Mouse (Mus musculus) hindbrain, embryonic 16.5 days (tissue): ENCODE results near the gene Ccdc71. TPM values are rescaled to one million over a fixed set of nuclear protein-coding genes. Genes with fewer than 3 reads are reported as not detected.

Source experiments
- ATAC-seq: fragments of 200-750 bp; cut with Nextera tagmentation; 2 replicates; pipeline ENCODE4 v1.8.0; 2017; ENCODE audit warnings: moderate TSS enrichment, moderate library complexity
- H3K27ac ChIP-seq: fragments of 300-500 bp; sonication (generic); 2 replicates; pipeline ENCODE4 v1.5.1; 2014; ENCODE audit warnings: low read depth, mild to moderate bottlenecking, control low read depth, low read length, moderate library complexity
- H3K27me3 ChIP-seq: fragments of 300-500 bp; sonication (generic); replicated peaks from 2 replicates; pipeline ENCODE4 v1.6.1; 2014; ENCODE audit warnings: low read length; ENCODE audit not compliant: control insufficient read depth, insufficient read depth
- H3K36me3 ChIP-seq: fragments of 300-500 bp; sonication (generic); 2 replicates; pipeline ENCODE4 v1.6.1; 2014; ENCODE audit warnings: mild to moderate bottlenecking, low read length, moderate library complexity, mixed read lengths; ENCODE audit not compliant: control insufficient read depth, insufficient read depth
- H3K4me1 ChIP-seq: fragments of 300-500 bp; sonication (generic); 2 replicates; pipeline ENCODE4 v1.6.1; 2014; ENCODE audit warnings: low read depth, low read length; ENCODE audit not compliant: control insufficient read depth, insufficient read depth
- H3K4me2 ChIP-seq: fragments of 300-500 bp; sonication (generic); 2 replicates; pipeline ENCODE4 v1.6.1; 2014; ENCODE audit warnings: mild to moderate bottlenecking, low read length, control low read depth, moderate library complexity
- H3K4me3 ChIP-seq: fragments of 300-500 bp; sonication (generic); 2 replicates; pipeline ENCODE4 v1.5.1; 2014; ENCODE audit warnings: mild to moderate bottlenecking, low read length, control low read depth, moderate library complexity
- H3K9ac ChIP-seq: fragments of 300-500 bp; sonication (generic); 2 replicates; pipeline ENCODE4 v1.6.1; 2014; ENCODE audit warnings: low read depth, mild to moderate bottlenecking, control low read depth, low read length, moderate library complexity
- H3K9me3 ChIP-seq: fragments of 300-500 bp; sonication (generic); 2 replicates; pipeline ENCODE4 v1.6.1; 2014; ENCODE audit warnings: mild to moderate bottlenecking, low read length, moderate library complexity; ENCODE audit not compliant: control insufficient read depth
- WGBS: fragments of 180-500 bp; shearing (Covaris S2); extraction: QIAGEN DNeasy Blood & Tissue Kit; methylation state at CpG from one replicate; pipeline ENCODE4 v1.1.7; 2014; 5-methylcytosine and 5-hydroxymethylcytosine counted together
- polyA plus RNA-seq: library from polyadenylated mRNA; unstranded; fragments of >200 nt; fragmentation: Nextera tagmentation; extraction: Ambion mirVana; gene quantifications from 2 replicates; pipeline ENCODE4 v1.2.1, GENCODE M21; 2015

The Ccdc71 gene
- polyA plus RNA-seq, 1 experiment from 2014 or later: 57.6 TPM

GRCm38 (mm10) chr9:108491286-108491580, 30.9 kb downstream of the Ccdc71 start:
- WGBS: 12% methylated on average over 12 of the region's 12 CpGs
- H3K27me3 ChIP-seq: no peaks in the 10 kb centered on the region
- peaks cover 33% of the 10 kb centered on the region for H3K36me3 ChIP-seq
- H3K4me1 ChIP-seq: peaks cover 19% of the 10 kb centered on the region
- peak overlapping the region; percentile 93 for H3K4me3 ChIP-seq
- H3K9ac ChIP-seq: peak overlapping the region; percentile 94
- H3K27ac ChIP-seq: peak overlapping the region; percentile 95
- H3K9me3 ChIP-seq: no peaks in the 10 kb centered on the region
- ATAC-seq: no peak
- H3K4me2 ChIP-seq: peak overlapping the region; percentile 59

- Histone ChIP-seq H3K27ac (no peak overlapping the region), H3K36me3 (peaks cover 41% of the 10 kb centered on the region), H3K9ac (peak overlapping the region; percentile 94), H3K4me3 (peak overlapping the region; percentile 2), H3K4me2 (peak overlapping the region; percentile 59), H3K9me3 (no peaks in the 10 kb centered on the region), H3K4me1 (peaks cover 19% of the 10 kb centered on the region), H3K27me3 (no peaks in the 10 kb centered on the region)
- 85% methylated on average over 16 of the region's 16 CpGs for WGBS
- ATAC-seq: no peak
Observed at GRCm38 (mm10) chr9:108492043-108492750, 31.9 kb downstream of the Ccdc71 start.

GRCm38 (mm10) chr9:108493246-108493645, 32.9 kb downstream of the Ccdc71 start:
- Histone ChIP-seq H3K4me2 (no peak overlapping the region), H3K4me3 (no peak overlapping the region), H3K4me1 (peaks cover 19% of the 10 kb centered on the region), H3K27ac (no peak overlapping the region), H3K36me3 (peaks cover 48% of the 10 kb centered on the region), H3K9ac (no peak overlapping the region), H3K9me3 (no peaks in the 10 kb centered on the region), H3K27me3 (no peaks in the 10 kb centered on the region)
- ATAC-seq: no peak
- WGBS: 98% methylated on average over 8 of the region's 8 CpGs

GRCm38 (mm10) chr9:108494146-108494825, 34.0 kb downstream of the Ccdc71 start:
- 95% methylated on average over 19 of the region's 19 CpGs for WGBS
- H3K4me1 ChIP-seq: peaks cover 19% of the 10 kb centered on the region
- H3K27me3 ChIP-seq: no peaks in the 10 kb centered on the region
- H3K27ac ChIP-seq: no peak overlapping the region
- peaks cover 58% of the 10 kb centered on the region for H3K36me3 ChIP-seq
- no peaks in the 10 kb centered on the region for H3K9me3 ChIP-seq
- no peak for ATAC-seq
- H3K4me2 ChIP-seq: no peak overlapping the region
- H3K4me3 ChIP-seq: no peak overlapping the region
- no peak overlapping the region for H3K9ac ChIP-seq

GRCm38 (mm10) chr9:108494905-108495304, 34.6 kb downstream of the Ccdc71 start:
- H3K4me2 ChIP-seq: no peak overlapping the region
- no peak overlapping the region for H3K9ac ChIP-seq
- H3K36me3 ChIP-seq: peaks cover 63% of the 10 kb centered on the region
- no peak overlapping the region for H3K27ac ChIP-seq
- H3K4me1 ChIP-seq: peaks cover 14% of the 10 kb centered on the region
- H3K9me3 ChIP-seq: no peaks in the 10 kb centered on the region
- no peaks in the 10 kb centered on the region for H3K27me3 ChIP-seq
- H3K4me3 ChIP-seq: no peak overlapping the region
- WGBS: 79% methylated on average over 10 of the region's 10 CpGs
- ATAC-seq: no peak

- 97% methylated on average over 7 of the region's 7 CpGs for WGBS
- Histone ChIP-seq H3K4me1 (no peaks in the 10 kb centered on the region), H3K36me3 (peaks cover 70% of the 10 kb centered on the region), H3K9ac (no peak overlapping the region), H3K9me3 (no peaks in the 10 kb centered on the region), H3K27ac (no peak overlapping the region), H3K4me3 (no peak overlapping the region), H3K27me3 (no peaks in the 10 kb centered on the region), H3K4me2 (no peak overlapping the region)
- no peak for ATAC-seq
Observed at GRCm38 (mm10) chr9:108499231-108499630, 38.9 kb downstream of the Ccdc71 start.

- Histone ChIP-seq H3K4me3 (no peak overlapping the region), H3K4me2 (no peak overlapping the region), H3K4me1 (no peaks in the 10 kb centered on the region), H3K27me3 (no peaks in the 10 kb centered on the region), H3K9me3 (no peaks in the 10 kb centered on the region), H3K27ac (no peak overlapping the region), H3K36me3 (peaks cover 62% of the 10 kb centered on the region), H3K9ac (no peak overlapping the region)
- 97% methylated on average over 15 of the region's 15 CpGs for WGBS
- no peak for ATAC-seq
Observed at GRCm38 (mm10) chr9:108499943-108500342, 39.6 kb downstream of the Ccdc71 start.

GRCm38 (mm10) chr9:108506901-108507300, 46.6 kb downstream of the Ccdc71 start:
- Histone ChIP-seq H3K36me3 (peaks cover 13% of the 10 kb centered on the region), H3K4me1 (peaks cover 17% of the 10 kb centered on the region), H3K4me3 (no peak overlapping the region), H3K27me3 (no peaks in the 10 kb centered on the region), H3K4me2 (peak overlapping the region; percentile 85), H3K9ac (no peak overlapping the region), H3K27ac (no peak overlapping the region), H3K9me3 (no peaks in the 10 kb centered on the region)
- 87% methylated on average over 7 of the region's 7 CpGs for WGBS
- ATAC-seq: no peak

GRCm38 (mm10) chr9:108507619-108508434, 47.5 kb downstream of the Ccdc71 start, which contains the start of gene Qars:
Gene Qars (plus strand): TSS chr9:108507706.
- Histone ChIP-seq H3K4me3 (peak within 1 kb of the TSS; percentile 61), H3K4me1 (peaks cover 17% of the 10 kb centered on the region), H3K27ac (peak within 1 kb of the TSS; percentile 63), H3K4me2 (peak within 1 kb of the TSS; percentile 85), H3K36me3 (peaks cover 18% of the 10 kb centered on the region), H3K27me3 (no peaks in the 10 kb centered on the region), H3K9ac (peak within 1 kb of the TSS; percentile 63), H3K9me3 (no peaks in the 10 kb centered on the region)
- ATAC-seq: peak; percentile 97
- WGBS: under 1% methylated on average over 37 of the region's 37 CpGs
